Mouse (Mus musculus): ENCODE results near the gene 1700028J19Rik.

DNA sequence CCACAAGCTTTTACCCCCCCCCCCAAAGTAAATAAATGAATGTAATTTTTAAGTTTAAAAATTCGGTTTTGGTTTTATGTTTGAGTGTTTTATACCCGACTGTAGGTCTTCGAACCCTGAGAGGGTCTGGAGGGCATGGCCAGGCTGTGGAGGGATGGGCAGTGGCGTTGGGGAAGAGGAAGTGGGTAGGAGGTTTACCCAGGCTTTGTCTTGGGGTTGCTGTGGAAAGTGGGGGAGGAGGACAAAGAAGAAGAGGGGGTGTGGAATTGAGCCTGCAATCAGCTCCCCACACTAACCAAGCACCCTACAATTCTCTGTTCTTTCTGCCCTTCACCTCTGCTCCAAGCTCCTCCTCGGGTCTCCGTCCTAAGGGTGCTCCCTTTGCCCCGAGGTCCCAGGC is 26.1 kb upstream of the 1700028J19Rik start:
- TF ChIP-seq CTCF (IDR thresholded peaks at IDR 0.05; ENCODE audit: low read depth) = no peak
- TF ChIP-seq EP300 (IDR thresholded peaks at IDR 0.05; ENCODE audit: low read depth) = no peak
